Mouse (Mus musculus): ENCODE results near the gene Aven. TPM values are rescaled to one million over a fixed set of nuclear protein-coding genes. Genes with fewer than 3 reads are reported as not detected.

Gene Aven
- polyA plus RNA-seq, 1 experiment from 2014 or later, result 6.2 TPM

DNA sequence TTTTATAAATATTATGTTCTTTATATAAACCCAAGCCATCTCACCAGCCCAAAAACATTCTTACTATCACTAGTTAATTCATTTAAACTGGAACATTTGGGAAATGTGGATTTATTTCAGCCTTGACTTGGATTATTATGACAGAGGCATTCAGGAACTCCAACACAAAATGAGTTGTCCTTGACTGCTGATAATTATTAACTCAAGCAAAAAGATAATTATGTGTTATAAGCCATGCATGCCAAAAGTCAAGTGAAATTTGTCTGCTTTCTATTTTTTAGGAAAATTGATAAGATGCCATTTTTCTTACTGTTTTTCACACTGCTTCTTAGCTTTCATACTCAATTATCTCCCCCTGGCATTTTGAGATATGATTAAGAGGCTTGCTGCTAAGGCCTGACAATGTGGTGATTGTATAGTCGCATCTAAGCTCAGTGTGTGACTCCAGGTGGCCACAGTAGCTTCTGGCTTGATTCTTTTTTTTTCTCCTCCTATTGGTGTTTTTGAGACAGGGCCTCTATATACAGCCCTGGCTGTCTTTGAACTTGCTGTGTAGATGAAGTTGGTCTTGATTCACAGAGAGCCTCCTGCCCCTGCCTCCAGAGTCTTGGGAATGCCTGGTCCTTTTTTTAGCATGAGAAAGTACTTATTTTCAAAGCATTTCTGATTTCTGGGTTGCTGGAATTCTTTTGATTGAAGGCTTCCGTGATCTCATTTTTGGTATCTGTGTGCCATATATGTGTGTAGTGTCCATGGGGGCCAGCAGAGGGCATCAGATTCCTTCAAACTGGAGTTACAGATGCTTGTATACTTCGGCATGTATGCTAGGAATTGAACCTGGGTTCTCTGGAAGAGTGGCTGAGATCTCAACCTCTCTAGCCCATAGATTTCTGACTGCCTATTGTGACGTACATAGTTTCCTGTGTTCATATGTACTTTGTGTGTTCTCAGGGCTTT lies 28.0 kb downstream of the Aven start:
- Histone ChIP-seq H3K27ac (replicated peaks) (no peak overlapping the region), H3K9ac (no peak overlapping the region), H3K4me3 (no peak overlapping the region), H3K27me3 (replicated peaks) (no peaks in the 10 kb centered on the region), H3K4me2 (no peak overlapping the region), H3K36me3 (0 out of 2 replicates have a peak, but pooled peaks cover 5% of the 10 kb centered on the region), H3K9me3 (no peaks in the 10 kb centered on the region), H3K4me1 (no peaks in the 10 kb centered on the region)
- WGBS, result 85% methylated on average over 4 of the region's 4 CpGs
- no peak for ATAC-seq (ENCODE audit: extremely low read depth, insufficient number of reproducible peaks, low FRiP score, low TSS enrichment)

- Histone ChIP-seq H3K4me3 (no peak overlapping the region), H3K27me3 (replicated peaks) (no peaks in the 10 kb centered on the region), H3K9ac (no peak overlapping the region), H3K4me2 (no peak overlapping the region), H3K27ac (replicated peaks) (no peak overlapping the region), H3K9me3 (no peaks in the 10 kb centered on the region), H3K4me1 (no peaks in the 10 kb centered on the region), H3K36me3 (no peaks in the 10 kb centered on the region; the same call in 1 of the 2 replicates)
- ATAC-seq (ENCODE audit: extremely low read depth, insufficient number of reproducible peaks, low FRiP score, low TSS enrichment), result no peak
- WGBS, result 84% methylated on average over 3 of the region's 3 CpGs
Measured at GRCm38 (mm10) chr2:112526933-112527332, 34.2 kb downstream of the Aven start.

- Histone ChIP-seq H3K4me2 (no peak overlapping the region), H3K9ac (no peak overlapping the region), H3K4me3 (no peak overlapping the region), H3K36me3 (no peaks in the 10 kb centered on the region), H3K4me1 (peaks cover 18% of the 10 kb centered on the region), H3K27me3 (replicated peaks) (no peaks in the 10 kb centered on the region), H3K9me3 (no peaks in the 10 kb centered on the region), H3K27ac (replicated peaks) (no peak overlapping the region)
- ATAC-seq (ENCODE audit: extremely low read depth, insufficient number of reproducible peaks, low FRiP score, low TSS enrichment), result no peak
- WGBS, result 52% methylated on average over 10 of the region's 10 CpGs
Measured at GRCm38 (mm10) chr2:112532812-112533496, 40.2 kb downstream of the Aven start.

DNA sequence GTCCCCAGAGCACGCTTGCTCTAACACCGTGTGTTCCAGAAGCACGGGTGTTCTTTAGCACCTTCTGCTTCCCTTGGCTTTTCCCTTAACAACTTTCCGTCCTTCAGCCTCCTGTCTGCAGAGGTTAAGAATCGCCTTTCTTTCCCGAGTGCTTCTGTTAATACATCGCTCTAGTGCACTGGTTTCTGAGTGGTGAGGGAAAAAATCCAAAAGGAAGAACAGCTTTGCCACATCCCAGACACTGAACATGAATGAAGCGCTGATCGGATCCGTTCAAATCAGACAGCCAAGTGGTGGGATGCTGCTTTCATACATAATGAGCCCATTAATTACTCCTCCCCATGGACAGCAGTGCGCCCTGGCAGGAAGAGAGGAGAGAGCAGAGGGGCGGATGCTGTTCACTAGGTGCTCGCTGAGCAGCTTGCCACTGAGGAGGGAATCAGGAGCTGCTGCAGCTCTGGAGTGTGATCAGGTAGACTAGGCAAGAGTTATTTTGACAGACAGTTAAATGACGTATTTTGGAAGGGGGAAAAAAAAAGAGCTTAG lies 42.0 kb downstream of the Aven start:
- Histone ChIP-seq H3K27me3 (replicated peaks) (no peaks in the 10 kb centered on the region), H3K4me1 (peaks cover 18% of the 10 kb centered on the region), H3K36me3 (no peaks in the 10 kb centered on the region), H3K27ac (replicated peaks) (no peak overlapping the region), H3K9me3 (no peaks in the 10 kb centered on the region), H3K4me3 (no peak overlapping the region), H3K4me2 (no peak overlapping the region), H3K9ac (no peak overlapping the region)
- no peak for ATAC-seq (ENCODE audit: extremely low read depth, insufficient number of reproducible peaks, low FRiP score, low TSS enrichment)
- WGBS, result 61% methylated on average over 14 of the region's 14 CpGs

- Histone ChIP-seq H3K4me2 (no peak overlapping the region), H3K9me3 (no peaks in the 10 kb centered on the region), H3K36me3 (no peaks in the 10 kb centered on the region), H3K4me3 (no peak overlapping the region), H3K4me1 (peaks cover 10% of the 10 kb centered on the region), H3K9ac (no peak overlapping the region), H3K27ac (replicated peaks) (no peak overlapping the region), H3K27me3 (replicated peaks) (no peaks in the 10 kb centered on the region)
- ATAC-seq (ENCODE audit: extremely low read depth, insufficient number of reproducible peaks, low FRiP score, low TSS enrichment), result no peak
- 87% methylated on average over 1 of the region's 1 CpGs for WGBS
Measured at GRCm38 (mm10) chr2:112538783-112539182, 46.0 kb downstream of the Aven start.

- WGBS, result 87% methylated on average over 5 of the region's 5 CpGs
- no peak for ATAC-seq (ENCODE audit: extremely low read depth, insufficient number of reproducible peaks, low FRiP score, low TSS enrichment)
- Histone ChIP-seq H3K27me3 (replicated peaks) (no peaks in the 10 kb centered on the region), H3K9me3 (no peaks in the 10 kb centered on the region), H3K4me2 (no peak overlapping the region), H3K9ac (no peak overlapping the region), H3K36me3 (no peaks in the 10 kb centered on the region), H3K27ac (replicated peaks) (no peak overlapping the region), H3K4me1 (peaks cover 5% of the 10 kb centered on the region), H3K4me3 (no peak overlapping the region)
Measured at GRCm38 (mm10) chr2:112541695-112542285, 49.0 kb downstream of the Aven start.

GRCm38 (mm10) chr2:112556527-112556926 lies 63.8 kb downstream of the Aven start:
- no peaks in the 10 kb centered on the region for H3K27me3 ChIP-seq (replicated peaks)
- no peak for ATAC-seq (ENCODE audit: extremely low read depth, insufficient number of reproducible peaks, low FRiP score, low TSS enrichment)
- 83% methylated on average over 10 of the region's 10 CpGs for WGBS
- no peak overlapping the region for H3K9ac ChIP-seq
- H3K9me3 ChIP-seq, result no peaks in the 10 kb centered on the region
- 0 out of 2 replicates have a peak, but pooled peaks cover 3% of the 10 kb centered on the region for H3K4me1 ChIP-seq
- no peak overlapping the region for H3K27ac ChIP-seq (replicated peaks)
- H3K36me3 ChIP-seq, result peaks cover 2% of the 10 kb centered on the region; the same call in 1 of the 2 replicates
- no peak overlapping the region for H3K4me3 ChIP-seq
- no peak overlapping the region for H3K4me2 ChIP-seq

GRCm38 (mm10) chr2:112557453-112557852 lies 64.7 kb downstream of the Aven start:
- H3K27ac ChIP-seq (replicated peaks), result no peak overlapping the region
- no peak for ATAC-seq (ENCODE audit: extremely low read depth, insufficient number of reproducible peaks, low FRiP score, low TSS enrichment)
- no peaks in the 10 kb centered on the region for H3K9me3 ChIP-seq
- peaks cover 3% of the 10 kb centered on the region; the same call in 1 of the 2 replicates for H3K36me3 ChIP-seq
- no peak overlapping the region for H3K9ac ChIP-seq
- 0 out of 2 replicates have a peak, but pooled peaks cover 3% of the 10 kb centered on the region for H3K4me1 ChIP-seq
- H3K4me3 ChIP-seq, result no peak overlapping the region
- H3K27me3 ChIP-seq (replicated peaks), result no peaks in the 10 kb centered on the region
- H3K4me2 ChIP-seq, result no peak overlapping the region

DNA sequence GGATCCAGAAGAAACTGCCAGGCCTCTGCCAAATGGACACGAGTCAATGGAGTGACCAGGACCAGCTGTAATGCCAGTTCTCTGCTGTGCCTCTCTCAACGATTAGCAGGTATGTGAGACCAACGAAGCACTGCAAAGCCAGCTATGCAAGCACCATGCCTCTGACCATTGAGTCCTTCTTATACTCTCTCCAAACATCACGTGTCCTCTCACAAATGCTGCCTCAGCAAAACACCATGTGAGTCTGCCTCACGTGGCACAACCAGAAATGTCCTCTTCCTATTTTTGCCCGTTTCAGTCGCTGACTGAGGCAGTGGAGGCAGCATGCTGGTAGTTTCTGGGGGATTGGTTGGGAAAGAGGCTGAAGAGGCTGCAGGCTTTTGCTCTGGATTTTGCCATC lies 68.8 kb downstream of the Aven start:
- H3K27me3 ChIP-seq (replicated peaks), result no peaks in the 10 kb centered on the region
- no peak overlapping the region for H3K4me3 ChIP-seq
- no peak overlapping the region for H3K4me2 ChIP-seq
- peaks cover 3% of the 10 kb centered on the region; the same call in 1 of the 2 replicates for H3K36me3 ChIP-seq
- 82% methylated on average over 7 of the region's 7 CpGs for WGBS
- no peak overlapping the region for H3K9ac ChIP-seq
- H3K9me3 ChIP-seq, result no peaks in the 10 kb centered on the region
- no peak for ATAC-seq (ENCODE audit: extremely low read depth, insufficient number of reproducible peaks, low FRiP score, low TSS enrichment)
- peaks cover 14% of the 10 kb centered on the region for H3K4me1 ChIP-seq
- H3K27ac ChIP-seq (replicated peaks), result no peak overlapping the region

DNA sequence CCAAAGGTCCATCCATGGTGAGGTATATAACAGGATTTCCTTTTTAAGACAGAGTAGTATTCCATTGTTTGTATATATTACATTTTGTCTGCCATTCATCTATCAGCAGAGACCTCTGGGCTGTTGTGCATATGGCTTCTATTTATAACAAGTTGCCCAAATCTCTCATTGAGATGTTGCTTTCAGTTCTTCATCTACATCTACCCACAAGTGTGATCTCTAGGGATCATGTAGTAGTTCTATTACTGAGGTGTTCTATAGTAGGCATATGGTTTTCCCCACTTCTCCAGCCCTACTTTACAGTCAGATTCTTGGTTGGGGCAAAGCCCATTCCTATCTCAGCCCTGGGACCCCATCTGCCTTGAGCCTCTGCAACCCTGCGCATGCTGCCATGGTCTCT lies 72.3 kb downstream of the Aven start:
- ATAC-seq (ENCODE audit: extremely low read depth, insufficient number of reproducible peaks, low FRiP score, low TSS enrichment), result no peak
- 91% methylated on average over 1 of the region's 1 CpGs for WGBS
- Histone ChIP-seq H3K27ac (replicated peaks) (no peak overlapping the region), H3K9ac (no peak overlapping the region), H3K4me1 (peaks cover 20% of the 10 kb centered on the region), H3K4me2 (no peak overlapping the region), H3K4me3 (no peak overlapping the region), H3K36me3 (peaks cover 3% of the 10 kb centered on the region; the same call in 1 of the 2 replicates), H3K27me3 (replicated peaks) (no peaks in the 10 kb centered on the region), H3K9me3 (no peaks in the 10 kb centered on the region)

Data from heart, embryonic 13.5 days (tissue).